Comparison of ENCODE assay signal across 21 mouse cellular contexts in the genomic region with DNA sequence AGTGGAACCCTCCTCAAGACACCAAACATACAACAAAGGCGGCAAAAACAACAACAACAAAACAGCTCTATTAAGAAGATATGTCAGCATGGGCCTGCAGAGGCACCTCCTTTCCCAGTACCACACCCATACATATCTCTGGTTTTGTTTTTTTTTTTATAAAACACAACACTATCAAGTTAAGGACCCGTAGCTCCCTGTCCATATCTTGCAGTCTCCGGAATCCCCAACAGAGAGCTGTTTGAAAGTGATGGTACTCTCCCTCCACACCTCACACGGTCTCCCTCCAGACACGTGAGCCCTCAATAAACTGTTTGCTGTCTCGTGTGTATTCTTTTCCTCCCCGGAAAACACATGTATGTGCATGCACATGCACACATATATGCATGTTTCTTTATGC. TPM values are rescaled to one million over a fixed set of nuclear protein-coding genes. Genes with fewer than 3 reads are reported as not detected.
"Had no signal": no experiment of that assay in that cellular context is flagged by ENCODE, and none has a peak within 500 bp of the region (broad histone marks: within the 10 kb centered on the region; RNA-seq: fewer than 3 reads in every experiment).

No protein-coding gene starts in this region.

- H3K27me3 ChIP-seq: megakaryocyte, embryonic 14.5 days; midbrain, embryonic 12.5 days; midbrain, embryonic 15.5 days; neural tube, embryonic 12.5 days; stomach, embryonic 15.5 days had no signal

- DNase-seq: lung, adult 18-20 months; lung, embryonic 14.5 days; lung, postnatal 10 days; lung, postnatal 4 days; right cerebral cortex, postnatal 14 days; thymus, adult 2 months; thymus, postnatal 25 days; thymus, postnatal 4 days had no signal

- ATAC-seq: midbrain, embryonic 15.5 days had no signal

- H3K4me3 ChIP-seq: megakaryocyte, embryonic 14.5 days; midbrain, embryonic 10.5 days; midbrain, embryonic 12.5 days; midbrain, embryonic 15.5 days; neural tube, embryonic 12.5 days; stomach, embryonic 15.5 days had no signal

- H3K4me1 ChIP-seq: midbrain, embryonic 12.5 days; midbrain, embryonic 15.5 days; neural tube, embryonic 12.5 days had no signal

- H3K9me3 ChIP-seq: megakaryocyte, embryonic 14.5 days; midbrain, embryonic 10.5 days; midbrain, embryonic 12.5 days; midbrain, embryonic 15.5 days; neural tube, embryonic 12.5 days; stomach, embryonic 15.5 days had no signal

- H3K9ac ChIP-seq: lung, embryonic 14.5 days; midbrain, embryonic 12.5 days; midbrain, embryonic 15.5 days; neural tube, embryonic 12.5 days; stomach, embryonic 15.5 days had no signal

- H3K36me3 ChIP-seq: midbrain, embryonic 10.5 days; midbrain, embryonic 12.5 days; midbrain, embryonic 15.5 days; neural tube, embryonic 12.5 days; stomach, embryonic 15.5 days had no signal

- H3K27ac ChIP-seq: midbrain, embryonic 10.5 days; midbrain, embryonic 12.5 days; midbrain, embryonic 15.5 days; neural tube, embryonic 12.5 days; stomach, embryonic 15.5 days; stomach, postnatal 0 days had no signal

- H3K4me2 ChIP-seq: lung, embryonic 14.5 days; midbrain, embryonic 12.5 days; midbrain, embryonic 15.5 days; neural tube, embryonic 12.5 days; stomach, embryonic 15.5 days had no signal

RNA-seq across cellular contexts. Expression of a gene that starts 43.8 kb away (rescaled TPM):
- total RNA-seq: liver, adult 2 months; midbrain, postnatal 0 days; monocyte, adult 5-6 weeks; neutrophil, adult 5-6 weeks had no signal
- polyA plus RNA-seq: lung, embryonic 14.5 days; midbrain, embryonic 10.5 days; midbrain, embryonic 12.5 days; midbrain, embryonic 15.5 days; midbrain, postnatal 0 days; neural tube, embryonic 12.5 days; neural tube, embryonic 14.5 days; stomach, embryonic 15.5 days; stomach, postnatal 0 days; urinary bladder, adult 2 months had no signal
